Mouse (Mus musculus): Measurements from ENCODE around the gene Ift46. TPM values are rescaled to one million over a fixed set of nuclear protein-coding genes. Genes with fewer than 3 reads are reported as not detected.
A peak's percentile ranks its signal among the peaks of the same experiment; 100 is the strongest.

The Ift46 gene
- total and polyA plus RNA-seq, 3 experiments: 22.7 to 28.3 (median 27.8) TPM

GRCm38 (mm10) chr9:44724665-44725064 lies 43.0 kb upstream of the Ift46 start:
- peaks cover 23% of the 10 kb centered on the region for H3K4me1 ChIP-seq (ENCODE audit: control insufficient read depth, insufficient read depth, low read length)
- H3K9ac ChIP-seq (ENCODE audit: low read depth, low read length): no peak overlapping the region
- H3K27ac ChIP-seq: peak overlapping the region; percentile 48
- WGBS: 47% methylated on average over 2 of the region's 2 CpGs
- H3K27me3 ChIP-seq (ENCODE audit: control insufficient read depth, insufficient read depth, low read length): no peaks in the 10 kb centered on the region
- no peak overlapping the region for H3K4me3 ChIP-seq
- intact Hi-C loops (cut with DNase I): no loop called here
- TF ChIP-seq POLR2A (IDR thresholded peaks at IDR 0.05; ENCODE audit: insufficient read depth, low read depth, low read length): no peak
- TF ChIP-seq EP300 (IDR thresholded peaks at IDR 0.05; ENCODE audit: insufficient read depth, low read depth, low read length): no peak
- no peak for TF ChIP-seq CTCF (IDR thresholded peaks at IDR 0.05)
- H3K79me2 ChIP-seq (replicated peaks; ENCODE audit: control insufficient read depth, insufficient read depth, low read length): no peaks in the 10 kb centered on the region
- H3K36me3 ChIP-seq (ENCODE audit: control insufficient read depth, insufficient read depth, low read length): peaks cover 13% of the 10 kb centered on the region
- no peak for DNase-seq

- WGBS: 67% methylated on average over 10 of the region's 10 CpGs
- DNase-seq: no peak
- Histone ChIP-seq H3K27me3 (ENCODE audit: control insufficient read depth, insufficient read depth, low read length) (no peaks in the 10 kb centered on the region), H3K27ac (no peak overlapping the region), H3K36me3 (ENCODE audit: control insufficient read depth, insufficient read depth, low read length) (peaks cover 13% of the 10 kb centered on the region), H3K9ac (ENCODE audit: low read depth, low read length) (no peak overlapping the region), H3K79me2 (replicated peaks; ENCODE audit: control insufficient read depth, insufficient read depth, low read length) (no peaks in the 10 kb centered on the region), H3K4me1 (ENCODE audit: control insufficient read depth, insufficient read depth, low read length) (peaks cover 21% of the 10 kb centered on the region), H3K4me3 (no peak overlapping the region)
- intact Hi-C loops (cut with DNase I): no loop called here
- TF ChIP-seq CTCF (IDR thresholded peaks at IDR 0.05) (no peak), EP300 (IDR thresholded peaks at IDR 0.05; ENCODE audit: insufficient read depth, low read depth, low read length) (no peak), POLR2A (IDR thresholded peaks at IDR 0.05; ENCODE audit: insufficient read depth, low read depth, low read length) (no peak)
Measured at GRCm38 (mm10) chr9:44726431-44727146, 41.1 kb upstream of the Ift46 start.

GRCm38 (mm10) chr9:44727441-44727840 lies 40.3 kb upstream of the Ift46 start:
- Histone ChIP-seq H3K36me3 (ENCODE audit: control insufficient read depth, insufficient read depth, low read length) (peaks cover 13% of the 10 kb centered on the region), H3K9ac (ENCODE audit: low read depth, low read length) (no peak overlapping the region), H3K79me2 (replicated peaks; ENCODE audit: control insufficient read depth, insufficient read depth, low read length) (no peaks in the 10 kb centered on the region), H3K27ac (no peak overlapping the region), H3K27me3 (ENCODE audit: control insufficient read depth, insufficient read depth, low read length) (no peaks in the 10 kb centered on the region), H3K4me1 (ENCODE audit: control insufficient read depth, insufficient read depth, low read length) (peaks cover 20% of the 10 kb centered on the region), H3K4me3 (no peak overlapping the region)
- intact Hi-C loops (cut with DNase I): no loop called here
- 75% methylated on average over 5 of the region's 5 CpGs for WGBS
- TF ChIP-seq POLR2A (IDR thresholded peaks at IDR 0.05; ENCODE audit: insufficient read depth, low read depth, low read length) (no peak), EP300 (IDR thresholded peaks at IDR 0.05; ENCODE audit: insufficient read depth, low read depth, low read length) (no peak), CTCF (IDR thresholded peaks at IDR 0.05) (no peak)
- DNase-seq: no peak

- Histone ChIP-seq H3K4me3 (peak overlapping the region; percentile 65; the same call in 1 of the 2 replicates), H3K36me3 (ENCODE audit: control insufficient read depth, insufficient read depth, low read length) (no peaks in the 10 kb centered on the region), H3K79me2 (replicated peaks; ENCODE audit: control insufficient read depth, insufficient read depth, low read length) (no peaks in the 10 kb centered on the region), H3K27me3 (ENCODE audit: control insufficient read depth, insufficient read depth, low read length) (no peaks in the 10 kb centered on the region), H3K4me1 (ENCODE audit: control insufficient read depth, insufficient read depth, low read length) (peaks cover 12% of the 10 kb centered on the region), H3K27ac (peak overlapping the region; percentile 97), H3K9ac (ENCODE audit: low read depth, low read length) (no peak overlapping the region)
- no peak for TF ChIP-seq EP300 (IDR thresholded peaks at IDR 0.05; ENCODE audit: insufficient read depth, low read depth, low read length)
- TF ChIP-seq POLR2A (IDR thresholded peaks at IDR 0.05; ENCODE audit: insufficient read depth, low read depth, low read length): no peak
- no peak for TF ChIP-seq CTCF (IDR thresholded peaks at IDR 0.05)
- WGBS: 52% methylated on average over 5 of the region's 5 CpGs
- no peak for DNase-seq
- intact Hi-C loops (cut with DNase I): loop anchor here (2.0 to 5.0 kb wide), 2 partner anchors 35 to 245 kb away; partner anchors contain the start of genes Arcn1 and Ift46
Measured at GRCm38 (mm10) chr9:44732130-44732549, 35.6 kb upstream of the Ift46 start.

- H3K36me3 ChIP-seq (ENCODE audit: control insufficient read depth, insufficient read depth, low read length): no peaks in the 10 kb centered on the region
- H3K4me1 ChIP-seq (ENCODE audit: control insufficient read depth, insufficient read depth, low read length): peaks cover 13% of the 10 kb centered on the region
- H3K27me3 ChIP-seq (ENCODE audit: control insufficient read depth, insufficient read depth, low read length): no peaks in the 10 kb centered on the region
- TF ChIP-seq POLR2A (IDR thresholded peaks at IDR 0.05; ENCODE audit: insufficient read depth, low read depth, low read length): no peak
- no peak for TF ChIP-seq EP300 (IDR thresholded peaks at IDR 0.05; ENCODE audit: insufficient read depth, low read depth, low read length)
- TF ChIP-seq CTCF (IDR thresholded peaks at IDR 0.05): no peak
- WGBS: 35% methylated on average over 12 of the region's 12 CpGs
- DNase-seq: peak; percentile 62 to 71
- peak overlapping the region; percentile 65 for H3K4me3 ChIP-seq
- no peaks in the 10 kb centered on the region for H3K79me2 ChIP-seq (replicated peaks; ENCODE audit: control insufficient read depth, insufficient read depth, low read length)
- intact Hi-C loops (cut with DNase I): loop anchor here (2.0 to 5.0 kb wide), 2 partner anchors 34 to 246 kb away; partner anchors contain the start of genes Arcn1 and Ift46
- peak overlapping the region; percentile 97 for H3K27ac ChIP-seq
- H3K9ac ChIP-seq (ENCODE audit: low read depth, low read length): peak overlapping the region; percentile 67
Measured at GRCm38 (mm10) chr9:44732921-44733530, 34.7 kb upstream of the Ift46 start.
